Mouse (Mus musculus) spleen, embryonic (tissue): ENCODE data around the gene Mapkapk2.
"Not testable (repeated sequence)": the region's sequence is repeated elsewhere in the genome, so short reads cannot be mapped to it uniquely, and the experiment has no call there.

ENCODE experiments used
- CTCF ChIA-PET: fragments of 350-600 bp; sonication (Branson Sonifier 250); formaldehyde crosslinking; loops from one replicate; lab custom pipeline; 2022; lab: Charles Lee

Gene Mapkapk2

GRCm38 (mm10) chr1:131023250-131023858 is 74.3 kb downstream of the Mapkapk2 start:
- CTCF ChIA-PET: not testable (repeated sequence)

GRCm38 (mm10) chr1:131022591-131023249 is 74.9 kb downstream of the Mapkapk2 start:
- CTCF ChIA-PET: no interaction called here

GRCm38 (mm10) chr1:131021900-131022590 is 75.6 kb downstream of the Mapkapk2 start:
- CTCF ChIA-PET: no interaction called here

- CTCF ChIA-PET: no interaction called here
Observed at GRCm38 (mm10) chr1:131021438-131021837, 76.2 kb downstream of the Mapkapk2 start.

- CTCF ChIA-PET: no interaction called here
Observed at GRCm38 (mm10) chr1:131020425-131021310, 77.0 kb downstream of the Mapkapk2 start.

- CTCF ChIA-PET: interaction anchor here (1.2 kb wide), 1 partner anchor 14 kb away, joined by 3 read pairs; no protein-coding TSS in a partner anchor
Observed at GRCm38 (mm10) chr1:131019492-131020098, 78.0 kb downstream of the Mapkapk2 start, which contains the start of gene Il10. Gene Il10, plus strand, starts transcription at chr1:131019845.

- CTCF ChIA-PET: no interaction called here
Observed at GRCm38 (mm10) chr1:131015879-131016278, 81.7 kb downstream of the Mapkapk2 start.

GRCm38 (mm10) chr1:131015281-131015680 is 82.3 kb downstream of the Mapkapk2 start:
- CTCF ChIA-PET: no interaction called here

GRCm38 (mm10) chr1:131013926-131014325 is 83.7 kb downstream of the Mapkapk2 start:
- CTCF ChIA-PET: no interaction called here

- CTCF ChIA-PET: no interaction called here
Observed at GRCm38 (mm10) chr1:131012494-131012893, 85.1 kb downstream of the Mapkapk2 start.

GRCm38 (mm10) chr1:131010201-131011153 is 87.1 kb downstream of the Mapkapk2 start:
- CTCF ChIA-PET: no interaction called here

- CTCF ChIA-PET: no interaction called here
Observed at GRCm38 (mm10) chr1:131006069-131006468, 91.6 kb downstream of the Mapkapk2 start.
